Mouse (Mus musculus): Measurements from ENCODE around the gene March10.

GRCm38 (mm10) chr11:105367163-105367562 is 89.4 kb downstream of the March10 start:
- no peak for TF ChIP-seq POLR2A (IDR thresholded peaks at IDR 0.05; ENCODE audit: low read depth, low read length)
- no peak for TF ChIP-seq CTCF (IDR thresholded peaks at IDR 0.05; ENCODE audit: extremely low read depth, insufficient read length, insufficient replicate concordance, low read depth, low read length)

All from small intestine, adult 2 months (tissue).